Mouse (Mus musculus) bone marrow macrophage, adult 2 months (primary cell): ENCODE measurements at regions not wholly inside any gene's neighbourhood (a gene's known extent, or its start where the extent isn't known, plus 50 kb on each side); places are given as distances from the start of the nearest gene placed in this dataset.

Source experiments
- H3K27ac ChIP-seq: 2 replicates; pipeline ENCODE4 v1.5.1; 2012; ENCODE audit warnings: low read depth, low read length; ENCODE audit not compliant: insufficient read depth
- H3K4me1 ChIP-seq: 2 replicates; pipeline ENCODE4 v1.6.1; 2012; ENCODE audit warnings: low read length; ENCODE audit not compliant: control insufficient read depth, insufficient read depth
- H3K4me3 ChIP-seq: 2 replicates; pipeline ENCODE4 v1.5.1; 2012; ENCODE audit warnings: mild to moderate bottlenecking, low read length, moderate library complexity; ENCODE audit not compliant: insufficient read depth
- CTCF ChIP-seq: IDR thresholded peaks from 2 replicates; pipeline ENCODE4 v1.5.1; 2012; ENCODE audit warnings: low read depth, mild to moderate bottlenecking, low read length, moderate library complexity
- POLR2A ChIP-seq: IDR thresholded peaks from 2 replicates; pipeline ENCODE4 v1.6.1; 2012; ENCODE audit warnings: mild to moderate bottlenecking, low read depth, low read length, borderline replicate concordance

DNA sequence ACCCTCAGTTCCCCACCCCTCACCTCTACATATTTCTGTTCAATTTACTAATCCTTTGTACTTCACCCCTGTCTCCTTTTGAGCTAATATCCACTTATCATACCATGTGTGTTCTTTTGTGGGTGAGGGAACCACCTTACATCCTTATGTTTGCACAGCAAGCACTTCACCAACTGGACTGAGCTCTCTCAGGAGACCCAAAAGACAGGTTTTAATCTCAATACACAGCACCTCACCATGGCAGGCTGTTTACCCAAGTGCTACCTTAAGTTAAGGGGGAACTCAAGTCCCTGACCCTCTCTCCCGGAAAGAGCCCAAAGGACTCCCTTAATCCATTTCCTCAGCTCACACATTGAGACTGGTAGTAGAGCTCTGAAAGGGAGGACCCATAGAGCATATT is 62.3 kb upstream of the Agr3 start:
- Histone ChIP-seq H3K4me1 (no peaks in the 10 kb centered on the region), H3K27ac (no peak overlapping the region), H3K4me3 (no peak overlapping the region)
- TF ChIP-seq CTCF = no peak
- TF ChIP-seq POLR2A = no peak

DNA sequence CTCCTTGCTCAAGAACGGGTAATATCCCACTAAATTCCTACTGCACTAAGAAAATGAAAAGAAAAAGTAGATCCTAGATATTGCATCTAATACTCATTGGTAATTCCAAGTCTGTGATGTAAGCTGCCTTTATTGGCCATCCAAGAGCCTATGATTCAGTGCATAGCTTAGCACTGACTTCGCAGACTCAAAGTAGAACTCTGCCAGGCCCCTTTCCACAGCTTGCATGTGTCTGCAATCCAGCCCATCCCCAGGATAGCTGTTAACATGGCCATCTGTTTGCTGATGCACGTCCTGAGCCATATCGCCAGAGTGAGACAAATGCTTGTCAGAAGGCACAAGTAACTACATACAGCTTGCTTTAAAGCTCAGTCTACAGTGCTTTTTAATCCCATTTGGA is 72.3 kb upstream of the Agr3 start:
- H3K4me1 ChIP-seq = no peaks in the 10 kb centered on the region
- H3K4me3 ChIP-seq = no peak overlapping the region
- no peak overlapping the region for H3K27ac ChIP-seq
- TF ChIP-seq CTCF (no peak), POLR2A (no peak)

DNA sequence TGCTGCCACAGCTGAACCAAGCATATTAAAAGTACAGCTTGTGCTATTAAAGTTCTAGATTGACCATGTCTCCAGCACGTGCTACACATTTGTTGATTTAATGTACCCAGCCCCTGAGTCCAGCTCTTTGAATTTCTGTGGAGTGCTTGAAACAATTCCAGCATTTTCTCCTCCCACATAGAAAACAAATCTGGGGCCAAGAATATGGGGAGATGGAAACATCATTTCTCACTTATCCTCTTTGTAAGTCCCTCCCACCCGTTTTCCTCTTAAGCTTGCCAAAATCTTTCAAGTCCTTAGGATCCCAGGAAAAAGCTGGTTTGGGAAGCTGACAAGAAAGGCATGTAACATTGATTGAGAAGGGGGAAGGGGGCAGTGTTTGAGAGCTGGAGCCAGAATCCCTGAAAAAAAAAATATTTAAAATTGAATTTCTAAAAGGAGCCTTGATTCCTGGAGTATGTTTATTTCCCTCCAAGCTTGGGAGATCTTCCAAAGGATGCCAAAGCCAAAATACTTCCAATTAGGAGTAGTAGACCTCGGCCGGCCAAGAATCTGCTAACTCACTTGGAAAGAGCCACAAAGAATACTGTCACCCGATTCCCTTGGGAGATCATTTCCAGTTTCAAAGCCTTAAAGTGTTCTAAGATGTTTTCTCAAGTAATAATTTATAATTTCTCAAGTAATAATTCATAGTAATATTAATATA is 78.4 kb upstream of the Agr3 start:
- H3K4me1 ChIP-seq = no peaks in the 10 kb centered on the region
- H3K27ac ChIP-seq = no peak overlapping the region
- H3K4me3 ChIP-seq = no peak overlapping the region
- TF ChIP-seq CTCF (no peak), POLR2A (no peak)

DNA sequence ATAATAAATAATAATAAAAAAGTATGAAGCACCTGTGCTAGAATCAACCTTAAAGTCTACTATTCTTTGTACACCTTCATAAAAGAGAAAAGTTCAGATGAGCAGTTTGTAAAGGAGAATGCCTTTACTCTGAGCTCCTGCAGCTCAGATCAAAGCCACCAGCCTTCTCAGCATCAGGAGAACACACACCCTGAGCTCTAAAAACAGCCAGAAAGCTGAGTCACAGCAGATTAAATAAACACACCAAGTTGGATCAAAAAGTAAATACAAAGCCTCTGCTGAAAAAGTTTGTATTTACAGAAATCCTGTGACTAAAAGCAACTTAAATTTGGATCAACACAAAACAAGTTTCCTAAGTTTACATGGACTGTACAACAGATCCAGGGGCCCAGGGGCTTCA is 88.5 kb upstream of the Agr3 start:
- peaks cover 14% of the 10 kb centered on the region for H3K4me1 ChIP-seq
- no peak overlapping the region for H3K4me3 ChIP-seq
- no peak overlapping the region for H3K27ac ChIP-seq
- TF ChIP-seq CTCF (no peak), POLR2A (no peak)

DNA sequence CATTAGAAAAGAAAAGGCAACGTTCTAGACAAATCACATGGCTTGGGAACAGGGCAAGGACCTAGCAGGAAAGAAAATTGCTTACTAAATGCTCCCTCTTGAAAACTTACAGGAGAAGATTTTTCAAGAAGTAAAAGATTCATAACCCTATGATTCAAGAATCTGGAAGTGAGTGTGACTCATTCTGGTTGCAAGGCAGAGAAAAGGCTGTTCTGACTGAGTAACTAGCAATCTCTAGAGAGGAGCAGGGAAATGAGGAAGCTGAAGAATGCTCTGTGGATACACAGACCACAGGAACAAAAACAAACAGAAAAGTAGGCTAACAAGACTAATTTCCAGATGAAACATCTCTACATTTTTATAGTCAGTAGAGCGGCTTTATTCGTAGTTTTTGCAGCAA is 92.1 kb upstream of the Agr3 start:
- peak overlapping the region; percentile 89 for H3K27ac ChIP-seq
- TF ChIP-seq POLR2A (no peak), CTCF (no peak)
- no peak overlapping the region for H3K4me3 ChIP-seq
- H3K4me1 ChIP-seq = peaks cover 15% of the 10 kb centered on the region

DNA sequence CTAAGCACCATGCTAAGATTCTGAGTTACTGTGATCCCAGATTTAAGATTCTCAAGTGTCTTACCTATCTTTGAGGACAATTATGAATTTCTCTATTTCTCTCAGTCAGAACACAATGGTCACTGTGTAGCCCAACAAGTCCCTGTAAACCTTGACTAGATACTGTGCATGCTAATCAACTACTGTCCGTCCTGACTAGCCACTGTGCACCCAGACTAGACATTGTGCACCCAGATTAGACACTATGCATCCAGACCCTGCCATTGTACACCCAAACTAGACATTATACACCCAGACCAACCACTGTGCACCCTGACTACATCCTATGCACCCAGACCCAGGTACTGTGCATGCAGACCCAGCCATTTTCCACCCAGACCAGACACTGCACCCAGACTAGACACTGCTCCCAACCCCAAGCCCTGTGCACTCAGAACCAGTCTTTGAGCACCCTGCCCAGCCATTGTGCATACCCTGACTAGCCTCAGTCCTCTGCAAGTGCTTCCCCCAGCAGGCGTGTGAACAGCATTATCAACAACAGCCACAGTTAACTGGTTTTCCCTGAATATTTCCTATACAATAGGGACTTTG is 93.4 kb upstream of the Agr3 start:
- TF ChIP-seq POLR2A (no peak), CTCF (no peak)
- Histone ChIP-seq H3K4me1 (peaks cover 22% of the 10 kb centered on the region), H3K27ac (no peak overlapping the region), H3K4me3 (no peak overlapping the region)

DNA sequence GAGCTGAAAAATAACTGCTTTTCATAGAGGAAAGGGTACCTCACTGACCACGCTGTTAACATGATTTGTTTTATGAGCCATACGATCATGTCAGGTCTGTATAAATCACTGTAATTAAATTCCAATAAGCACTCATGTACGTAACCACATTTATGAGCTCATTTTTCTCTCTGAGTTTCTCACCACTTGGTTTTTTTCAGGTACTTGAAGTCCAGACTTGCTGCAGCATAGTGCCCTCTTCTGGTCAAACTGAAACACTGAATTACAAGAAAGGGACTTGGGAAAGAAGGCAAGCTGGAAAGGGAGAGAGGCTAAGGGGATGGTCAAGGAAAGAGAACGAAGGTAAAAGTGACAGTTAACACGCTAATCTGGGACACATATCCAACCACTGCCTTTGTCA is 94.2 kb upstream of the Agr3 start:
- Histone ChIP-seq H3K4me3 (no peak overlapping the region), H3K4me1 (peaks cover 24% of the 10 kb centered on the region), H3K27ac (no peak overlapping the region)
- TF ChIP-seq POLR2A (no peak), CTCF (no peak)

DNA sequence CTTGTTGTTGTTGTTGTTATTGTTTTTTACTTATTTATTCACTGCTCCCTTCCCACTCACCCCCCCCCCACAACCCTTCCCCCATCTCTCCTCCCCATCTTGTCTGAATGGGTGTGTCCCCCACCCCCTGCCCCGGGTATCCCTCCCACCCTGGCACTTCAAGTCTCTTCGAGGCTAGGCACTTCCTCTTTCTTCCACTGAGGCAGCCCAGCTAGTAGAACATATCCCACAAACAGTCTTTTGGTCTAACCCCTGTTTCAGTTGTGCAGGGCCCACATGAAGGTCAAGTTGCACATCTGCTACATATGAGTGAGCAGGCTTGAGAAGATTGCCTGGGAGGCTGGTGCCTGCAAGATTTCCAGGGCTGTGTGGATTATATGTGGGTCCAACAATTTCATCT is 97.6 kb upstream of the Agr3 start:
- peaks cover 22% of the 10 kb centered on the region for H3K4me1 ChIP-seq

DNA sequence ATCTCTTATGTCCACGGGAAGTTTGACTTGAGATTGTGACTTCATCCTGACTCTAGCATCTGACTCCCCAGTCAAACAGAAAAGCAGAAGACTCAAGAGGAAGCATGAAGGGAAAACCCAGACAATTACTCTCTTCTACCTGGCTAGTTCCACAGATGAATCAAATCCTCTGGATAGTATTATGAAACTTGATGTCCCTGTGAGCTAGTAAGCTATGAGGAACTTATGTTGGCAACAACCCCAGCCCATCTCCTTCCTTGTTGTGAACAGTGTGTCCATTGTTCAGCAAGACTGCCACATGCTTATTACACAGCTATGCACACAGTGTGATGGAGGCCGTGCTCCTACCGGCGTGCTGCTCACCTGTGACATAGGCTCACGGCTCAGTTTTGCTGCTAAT is 98.4 kb upstream of the Agr3 start:
- Histone ChIP-seq H3K4me3 (no peak overlapping the region), H3K4me1 (peaks cover 17% of the 10 kb centered on the region), H3K27ac (no peak overlapping the region)
- no peak for TF ChIP-seq CTCF
- TF ChIP-seq POLR2A = no peak

More for the DNA sequence above, 97.6 kb upstream of the Agr3 start:
- H3K27ac ChIP-seq = no peak overlapping the region
- H3K4me3 ChIP-seq = no peak overlapping the region
- no peak for TF ChIP-seq POLR2A
- no peak for TF ChIP-seq CTCF

DNA sequence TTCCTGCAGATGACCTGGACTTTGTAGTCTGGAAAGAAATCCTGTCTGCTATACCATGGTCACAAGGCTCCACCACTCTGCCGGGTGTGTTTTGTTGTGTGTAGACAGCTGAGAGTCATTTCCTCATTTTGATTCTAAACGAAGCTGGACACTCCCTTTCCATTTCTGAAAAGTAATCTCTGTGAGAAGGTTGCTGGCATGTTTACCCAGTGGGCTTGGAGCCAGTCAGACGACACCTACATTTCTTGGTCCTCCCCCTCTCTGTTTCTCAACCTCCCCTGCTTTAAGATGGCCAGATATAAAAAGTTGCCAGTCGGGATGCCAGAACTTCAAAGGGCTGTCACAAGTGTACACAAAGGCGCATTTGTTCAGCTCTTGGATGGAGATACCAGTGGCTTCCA is 100.8 kb upstream of the Agr3 start:
- no peak for TF ChIP-seq CTCF
- TF ChIP-seq POLR2A = no peak
- Histone ChIP-seq H3K4me1 (peaks cover 15% of the 10 kb centered on the region), H3K4me3 (no peak overlapping the region), H3K27ac (no peak overlapping the region)

DNA sequence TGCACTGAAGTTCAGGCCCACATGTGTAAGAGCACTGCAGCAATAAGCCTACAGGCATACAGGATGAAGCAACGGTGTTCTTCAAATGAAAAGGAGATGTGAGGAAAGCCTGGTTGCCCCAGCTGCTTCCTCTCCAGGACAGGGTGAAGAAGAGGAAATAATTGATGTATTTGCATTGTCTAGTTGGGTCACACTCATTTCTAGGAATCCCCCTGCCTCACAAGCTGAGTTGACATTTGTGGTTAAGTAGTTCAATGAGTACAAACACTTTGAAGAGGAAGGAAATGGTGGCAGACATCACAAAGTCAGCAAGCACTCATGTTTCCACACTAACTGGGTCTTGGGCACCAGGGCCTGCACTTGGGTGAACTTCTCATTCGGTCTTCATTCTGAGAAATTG is 126.2 kb upstream of the Agr3 start:
- Histone ChIP-seq H3K4me1 (peaks cover 3% of the 10 kb centered on the region; the same call in 1 of the 2 replicates), H3K27ac (no peak overlapping the region), H3K4me3 (no peak overlapping the region)
- no peak for TF ChIP-seq POLR2A
- TF ChIP-seq CTCF = no peak
